Mouse (Mus musculus): ENCODE results near the gene Ldlrad3. TPM values are rescaled to one million over a fixed set of nuclear protein-coding genes. Genes with fewer than 3 reads are reported as not detected.
A peak's percentile ranks its signal among the peaks of the same experiment; 100 is the strongest.

Gene Ldlrad3
- polyA plus RNA-seq, 1 experiment, result 18.5 TPM

GRCm38 (mm10) chr2:102154328-102154727 lies 31.9 kb downstream of the Ldlrad3 start:
- TF ChIP-seq CTCF (conservative IDR thresholded peaks at IDR 0.05; ENCODE audit: insufficient read depth, insufficient read length, low read depth, low read length), result no peak
- no peak for TF ChIP-seq POLR2A (IDR thresholded peaks at IDR 0.05; ENCODE audit: low read depth, low read length)
- DNase-seq, result peak; percentile 76
- peaks cover 53% of the 10 kb centered on the region for H3K4me1 ChIP-seq (ENCODE audit: control insufficient read depth, insufficient read depth, low read length)
- H3K27ac ChIP-seq (ENCODE audit: insufficient read depth, low read depth, low read length), result peak overlapping the region; percentile 100
- H3K27me3 ChIP-seq (replicated peaks; ENCODE audit: control insufficient read depth, insufficient read depth, low read length), result no peaks in the 10 kb centered on the region
- 20% methylated on average over 4 of the region's 4 CpGs for WGBS
- no peaks in the 10 kb centered on the region for H3K36me3 ChIP-seq (ENCODE audit: control insufficient read depth, insufficient read depth, low read length)
- H3K4me3 ChIP-seq (ENCODE audit: insufficient read depth, low read depth, low read length), result no peak overlapping the region

- Histone ChIP-seq H3K36me3 (ENCODE audit: control insufficient read depth, insufficient read depth, low read length) (no peaks in the 10 kb centered on the region), H3K27me3 (replicated peaks; ENCODE audit: control insufficient read depth, insufficient read depth, low read length) (no peaks in the 10 kb centered on the region), H3K27ac (ENCODE audit: insufficient read depth, low read depth, low read length) (peak overlapping the region; percentile 100), H3K4me3 (ENCODE audit: insufficient read depth, low read depth, low read length) (no peak overlapping the region), H3K4me1 (ENCODE audit: control insufficient read depth, insufficient read depth, low read length) (peaks cover 53% of the 10 kb centered on the region)
- peak; percentile 21 for DNase-seq
- TF ChIP-seq POLR2A (IDR thresholded peaks at IDR 0.05; ENCODE audit: low read depth, low read length) (no peak), CTCF (conservative IDR thresholded peaks at IDR 0.05; ENCODE audit: insufficient read depth, insufficient read length, low read depth, low read length) (no peak)
- WGBS, result 47% methylated on average over 4 of the region's 4 CpGs
Observed at GRCm38 (mm10) chr2:102153516-102153915, 32.7 kb downstream of the Ldlrad3 start.

GRCm38 (mm10) chr2:102152851-102153250 lies 33.3 kb downstream of the Ldlrad3 start:
- no peak overlapping the region for H3K4me3 ChIP-seq (ENCODE audit: insufficient read depth, low read depth, low read length)
- no peaks in the 10 kb centered on the region for H3K36me3 ChIP-seq (ENCODE audit: control insufficient read depth, insufficient read depth, low read length)
- H3K4me1 ChIP-seq (ENCODE audit: control insufficient read depth, insufficient read depth, low read length), result peaks cover 53% of the 10 kb centered on the region
- peak overlapping the region; percentile 100 for H3K27ac ChIP-seq (ENCODE audit: insufficient read depth, low read depth, low read length)
- H3K27me3 ChIP-seq (replicated peaks; ENCODE audit: control insufficient read depth, insufficient read depth, low read length), result no peaks in the 10 kb centered on the region
- WGBS, result 54% methylated on average over 5 of the region's 5 CpGs
- TF ChIP-seq POLR2A (IDR thresholded peaks at IDR 0.05; ENCODE audit: low read depth, low read length), result no peak
- TF ChIP-seq CTCF (conservative IDR thresholded peaks at IDR 0.05; ENCODE audit: insufficient read depth, insufficient read length, low read depth, low read length), result no peak
- DNase-seq, result peak; percentile 89

- no peak overlapping the region for H3K27ac ChIP-seq (ENCODE audit: insufficient read depth, low read depth, low read length)
- H3K27me3 ChIP-seq (replicated peaks; ENCODE audit: control insufficient read depth, insufficient read depth, low read length), result no peaks in the 10 kb centered on the region
- H3K36me3 ChIP-seq (ENCODE audit: control insufficient read depth, insufficient read depth, low read length), result no peaks in the 10 kb centered on the region
- WGBS, result 97% methylated on average over 2 of the region's 2 CpGs
- TF ChIP-seq CTCF (conservative IDR thresholded peaks at IDR 0.05; ENCODE audit: insufficient read depth, insufficient read length, low read depth, low read length), result no peak
- no peak for TF ChIP-seq POLR2A (IDR thresholded peaks at IDR 0.05; ENCODE audit: low read depth, low read length)
- H3K4me3 ChIP-seq (ENCODE audit: insufficient read depth, low read depth, low read length), result no peak overlapping the region
- peaks cover 30% of the 10 kb centered on the region for H3K4me1 ChIP-seq (ENCODE audit: control insufficient read depth, insufficient read depth, low read length)
- no peak for DNase-seq
Observed at GRCm38 (mm10) chr2:102149058-102149457, 37.1 kb downstream of the Ldlrad3 start.

GRCm38 (mm10) chr2:102148093-102148492 lies 38.1 kb downstream of the Ldlrad3 start:
- no peak overlapping the region for H3K4me3 ChIP-seq (ENCODE audit: insufficient read depth, low read depth, low read length)
- DNase-seq, result no peak
- H3K27me3 ChIP-seq (replicated peaks; ENCODE audit: control insufficient read depth, insufficient read depth, low read length), result no peaks in the 10 kb centered on the region
- no peak overlapping the region for H3K27ac ChIP-seq (ENCODE audit: insufficient read depth, low read depth, low read length)
- WGBS, result 71% methylated on average over 6 of the region's 6 CpGs
- TF ChIP-seq POLR2A (IDR thresholded peaks at IDR 0.05; ENCODE audit: low read depth, low read length), result no peak
- no peak for TF ChIP-seq CTCF (conservative IDR thresholded peaks at IDR 0.05; ENCODE audit: insufficient read depth, insufficient read length, low read depth, low read length)
- no peaks in the 10 kb centered on the region for H3K36me3 ChIP-seq (ENCODE audit: control insufficient read depth, insufficient read depth, low read length)
- H3K4me1 ChIP-seq (ENCODE audit: control insufficient read depth, insufficient read depth, low read length), result peaks cover 20% of the 10 kb centered on the region

- no peaks in the 10 kb centered on the region for H3K36me3 ChIP-seq (ENCODE audit: control insufficient read depth, insufficient read depth, low read length)
- peaks cover 16% of the 10 kb centered on the region for H3K4me1 ChIP-seq (ENCODE audit: control insufficient read depth, insufficient read depth, low read length)
- 66% methylated on average over 4 of the region's 4 CpGs for WGBS
- no peak overlapping the region for H3K27ac ChIP-seq (ENCODE audit: insufficient read depth, low read depth, low read length)
- DNase-seq, result no peak
- TF ChIP-seq POLR2A (IDR thresholded peaks at IDR 0.05; ENCODE audit: low read depth, low read length) (no peak), CTCF (conservative IDR thresholded peaks at IDR 0.05; ENCODE audit: insufficient read depth, insufficient read length, low read depth, low read length) (no peak)
- H3K27me3 ChIP-seq (replicated peaks; ENCODE audit: control insufficient read depth, insufficient read depth, low read length), result no peaks in the 10 kb centered on the region
- no peak overlapping the region for H3K4me3 ChIP-seq (ENCODE audit: insufficient read depth, low read depth, low read length)
Observed at GRCm38 (mm10) chr2:102147561-102147960, 38.6 kb downstream of the Ldlrad3 start.

GRCm38 (mm10) chr2:102146386-102146785 lies 39.8 kb downstream of the Ldlrad3 start:
- peaks cover 13% of the 10 kb centered on the region; the same call in 1 of the 2 replicates for H3K4me1 ChIP-seq (ENCODE audit: control insufficient read depth, insufficient read depth, low read length)
- TF ChIP-seq CTCF (conservative IDR thresholded peaks at IDR 0.05; ENCODE audit: insufficient read depth, insufficient read length, low read depth, low read length) (no peak), POLR2A (IDR thresholded peaks at IDR 0.05; ENCODE audit: low read depth, low read length) (no peak)
- H3K27ac ChIP-seq (ENCODE audit: insufficient read depth, low read depth, low read length), result no peak overlapping the region
- no peaks in the 10 kb centered on the region for H3K36me3 ChIP-seq (ENCODE audit: control insufficient read depth, insufficient read depth, low read length)
- no peaks in the 10 kb centered on the region for H3K27me3 ChIP-seq (replicated peaks; ENCODE audit: control insufficient read depth, insufficient read depth, low read length)
- no peak overlapping the region for H3K4me3 ChIP-seq (ENCODE audit: insufficient read depth, low read depth, low read length)
- no peak for DNase-seq
- whole genome bisulfite sequencing, result 86% methylated on average over 8 of the region's 8 CpGs

All from kidney, adult 2 months (tissue).